Mouse (Mus musculus): ENCODE measurements around the gene Ugt1a8.
A peak's percentile ranks its signal among the peaks of the same experiment; 100 is the strongest.
"Not testable (repeated sequence)": the region's sequence is repeated elsewhere in the genome, so short reads cannot be mapped to it uniquely, and the experiment has no call there.

Gene Ugt1a8

DNA sequence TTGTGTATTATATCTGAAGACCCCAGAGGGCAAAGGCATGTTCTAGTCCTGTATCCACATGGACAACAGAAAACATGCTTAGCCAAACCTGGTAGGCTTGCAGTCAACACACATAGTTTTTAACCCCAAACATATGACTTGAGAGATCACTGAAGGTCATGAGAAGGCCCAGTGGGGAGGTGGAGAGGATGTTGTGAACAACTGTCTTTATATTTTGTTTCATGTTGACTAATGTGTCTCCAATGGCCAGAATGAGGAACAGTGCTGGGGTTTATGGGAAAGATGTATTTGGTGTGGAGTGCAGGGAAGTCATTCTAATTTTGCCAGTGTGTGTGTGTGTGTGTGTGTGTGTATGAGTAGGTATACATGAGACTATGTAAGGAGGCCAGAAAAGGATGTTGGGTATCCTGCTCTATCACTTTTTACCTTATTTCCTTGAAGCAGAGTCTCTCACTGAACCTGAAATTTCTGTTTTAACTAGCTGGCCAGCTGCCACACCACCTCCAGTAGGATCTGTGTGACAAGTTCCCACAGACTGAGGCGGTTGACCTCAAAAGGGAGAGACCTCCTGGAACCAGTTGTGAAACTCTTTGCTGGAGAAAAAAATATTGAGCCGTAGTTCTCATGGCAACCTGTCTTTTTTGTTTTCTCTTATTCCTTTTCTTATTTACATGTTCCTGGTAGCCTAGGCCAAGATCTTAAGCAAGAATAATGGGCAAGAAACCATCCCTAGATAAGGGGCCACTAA is 136.6 kb downstream of the Ugt1a8 start:
- DNase-seq = peak; percentile 81

DNA sequence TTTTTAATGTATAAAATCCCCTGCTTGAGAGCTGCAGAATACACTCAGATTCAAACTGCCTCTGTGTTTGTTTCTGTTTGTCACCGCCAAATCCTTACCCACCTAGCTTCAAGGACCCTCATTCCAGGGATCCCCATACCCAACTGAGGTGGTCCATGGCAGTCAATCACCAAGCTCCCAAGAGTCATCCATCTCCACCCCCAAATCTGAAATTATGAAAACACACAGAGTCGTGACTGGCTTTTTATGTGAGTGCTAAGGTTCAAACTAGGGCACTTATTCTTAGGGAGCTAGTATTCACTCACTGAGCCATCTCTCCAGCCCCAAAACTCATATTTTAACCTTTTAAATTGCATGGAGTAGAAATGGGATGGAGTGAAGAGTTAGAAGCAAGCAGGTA is 137.7 kb downstream of the Ugt1a8 start:
- DNase-seq = not testable (repeated sequence)

DNA sequence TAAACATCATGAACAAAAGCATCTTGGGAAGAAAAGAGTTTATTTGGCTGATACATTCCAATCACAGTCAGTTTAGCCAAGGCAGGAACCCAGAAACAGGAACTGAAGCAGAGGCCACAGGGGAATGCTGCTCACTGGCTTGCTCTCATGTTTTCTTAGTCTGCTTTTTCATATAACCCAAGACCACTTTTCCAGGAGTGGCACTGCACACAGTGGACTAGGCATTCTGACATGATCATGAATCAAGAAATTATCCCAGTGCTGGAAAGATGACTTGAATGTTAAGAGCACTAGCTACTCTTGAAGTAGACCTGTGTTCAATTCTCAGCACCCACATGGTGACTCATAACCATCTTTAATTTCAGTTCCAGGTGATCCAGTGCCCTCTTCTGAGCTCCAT is 138.1 kb downstream of the Ugt1a8 start:
- DNase-seq = peak; percentile 1

DNA sequence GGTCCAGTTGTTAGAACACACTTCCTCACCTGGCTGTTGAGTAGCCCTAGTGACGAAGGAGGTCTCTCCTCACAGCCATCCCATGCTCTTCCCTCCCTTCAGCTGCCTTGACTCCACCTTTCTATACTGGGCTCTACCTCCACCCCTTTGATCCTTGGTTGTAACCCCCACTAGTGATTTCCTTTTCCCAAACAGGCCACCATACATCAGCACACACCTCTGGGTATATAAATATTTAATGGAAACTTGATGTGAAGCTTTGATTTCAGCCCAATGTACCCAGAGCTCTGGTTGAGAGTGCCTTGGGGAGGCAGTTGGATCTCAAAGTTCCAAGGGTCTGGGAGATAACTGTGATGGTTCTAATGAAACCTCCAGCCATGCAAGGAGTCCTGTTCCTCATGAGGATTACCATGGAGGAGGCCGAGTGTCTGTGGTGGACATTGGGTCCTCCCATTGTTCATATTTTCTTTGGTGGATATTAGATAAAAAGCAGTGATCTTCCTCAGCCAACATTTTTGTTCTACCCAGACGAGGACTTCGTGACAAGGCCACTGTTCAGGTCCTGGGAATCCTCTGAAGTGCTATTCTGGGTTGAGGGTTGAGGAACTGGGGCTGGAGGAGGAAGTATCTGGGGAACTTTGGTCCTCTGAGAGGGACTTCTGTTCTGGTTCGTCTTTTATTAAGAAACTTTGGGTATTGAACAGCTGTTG is 139.2 kb downstream of the Ugt1a8 start, which contains the start of gene Mroh2a:
Gene Mroh2a, plus strand, starts transcription at position 317 of the 710 bp plus-strand sequence.
- DNase-seq = peak; percentile 16

DNA sequence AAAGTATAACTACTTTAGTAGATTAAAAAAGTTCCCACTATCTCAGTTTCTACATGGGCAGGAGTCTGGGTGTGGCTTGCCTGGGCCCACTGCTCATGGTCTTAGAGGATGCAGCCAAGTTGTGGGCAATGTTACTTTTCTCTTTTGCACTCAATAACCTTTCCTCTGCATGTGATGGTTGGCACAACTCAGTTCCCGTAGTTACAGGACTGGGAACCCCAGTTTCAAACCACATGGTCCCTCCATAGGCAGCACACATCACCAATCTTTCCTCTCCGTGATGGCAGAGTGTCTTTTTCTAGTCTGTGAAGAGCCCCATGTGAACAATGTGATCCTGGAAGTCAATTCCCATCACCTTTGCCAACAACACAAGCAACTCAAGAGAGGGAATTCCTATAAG is 139.9 kb downstream of the Ugt1a8 start:
- no peak for DNase-seq

DNA sequence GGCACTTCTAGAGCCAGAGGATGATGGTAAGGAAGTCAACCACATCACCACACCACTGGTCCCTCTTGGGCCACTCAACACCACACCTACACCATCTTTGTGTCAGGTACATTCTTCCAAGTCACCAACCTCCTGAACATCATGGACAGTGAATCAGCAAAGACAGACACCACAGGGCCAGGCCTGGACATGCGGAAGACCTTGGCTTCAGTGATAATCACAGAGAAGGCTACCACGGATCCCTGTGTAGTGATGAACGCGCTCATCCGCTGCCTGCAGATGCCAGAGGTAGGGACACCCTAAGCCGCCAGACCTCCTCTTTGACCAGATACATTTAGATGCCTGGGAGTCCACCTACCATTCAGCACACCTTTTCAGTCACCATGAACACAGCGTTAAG is 140.5 kb downstream of the Ugt1a8 start:
- DNase-seq = no peak

DNA sequence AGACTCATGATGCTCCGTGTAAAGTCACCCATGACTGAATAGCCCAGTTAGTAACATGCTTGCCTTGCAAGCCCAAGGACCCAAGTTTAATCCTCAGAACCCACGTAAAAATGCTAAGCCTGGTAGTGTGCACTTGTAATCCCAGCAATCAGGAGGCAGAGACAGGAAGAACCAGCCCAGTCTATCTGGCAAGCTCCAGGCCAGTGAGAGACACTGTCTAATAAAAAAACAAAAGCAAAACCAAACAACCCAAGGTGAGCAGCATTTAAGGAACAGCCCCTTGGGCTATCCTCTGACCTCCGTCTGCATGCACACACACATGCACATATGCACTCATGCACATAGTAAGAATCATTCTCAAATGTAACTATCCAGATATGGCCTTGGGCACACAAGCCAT is 142.0 kb downstream of the Ugt1a8 start:
- DNase-seq = no peak

DNA sequence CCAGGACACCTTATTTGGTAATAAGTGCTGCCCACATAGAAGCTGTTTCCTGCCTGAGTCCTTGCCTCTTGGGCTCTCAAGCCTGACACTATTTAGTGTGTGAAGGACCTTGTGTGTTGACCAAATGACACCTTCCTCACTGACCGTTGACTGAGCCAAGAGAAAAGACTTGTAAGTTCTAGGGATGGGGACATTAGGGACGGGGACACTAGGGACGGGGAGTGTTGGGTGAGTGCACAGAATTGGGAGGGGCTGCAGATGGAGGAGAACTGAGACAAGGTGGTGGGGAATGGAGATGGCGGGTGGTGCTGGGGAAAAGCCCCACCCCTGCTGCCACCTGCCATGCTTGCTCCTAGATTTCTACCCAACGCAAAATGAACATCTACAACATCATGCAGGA is 142.4 kb downstream of the Ugt1a8 start:
- DNase-seq = no peak

DNA sequence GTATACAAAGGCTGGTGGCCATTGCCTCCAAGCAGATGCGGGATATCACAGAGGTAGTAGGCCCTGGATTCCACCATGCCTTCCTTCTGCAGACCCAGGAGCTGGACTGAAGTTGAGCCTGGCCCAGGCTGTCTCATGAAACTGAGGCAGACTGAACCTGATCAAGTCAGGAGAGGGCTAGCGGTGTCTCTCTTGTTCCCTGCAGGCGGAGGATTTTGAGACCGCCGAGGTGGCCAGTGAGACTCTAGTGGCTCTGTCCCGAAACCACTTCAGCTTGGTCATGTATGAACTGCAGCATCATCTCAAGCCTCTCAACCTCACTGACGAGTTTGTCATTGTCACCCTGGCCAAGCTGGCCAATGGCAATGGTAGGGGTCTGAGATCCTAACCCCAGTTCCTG is 142.8 kb downstream of the Ugt1a8 start:
- no peak for DNase-seq

DNA sequence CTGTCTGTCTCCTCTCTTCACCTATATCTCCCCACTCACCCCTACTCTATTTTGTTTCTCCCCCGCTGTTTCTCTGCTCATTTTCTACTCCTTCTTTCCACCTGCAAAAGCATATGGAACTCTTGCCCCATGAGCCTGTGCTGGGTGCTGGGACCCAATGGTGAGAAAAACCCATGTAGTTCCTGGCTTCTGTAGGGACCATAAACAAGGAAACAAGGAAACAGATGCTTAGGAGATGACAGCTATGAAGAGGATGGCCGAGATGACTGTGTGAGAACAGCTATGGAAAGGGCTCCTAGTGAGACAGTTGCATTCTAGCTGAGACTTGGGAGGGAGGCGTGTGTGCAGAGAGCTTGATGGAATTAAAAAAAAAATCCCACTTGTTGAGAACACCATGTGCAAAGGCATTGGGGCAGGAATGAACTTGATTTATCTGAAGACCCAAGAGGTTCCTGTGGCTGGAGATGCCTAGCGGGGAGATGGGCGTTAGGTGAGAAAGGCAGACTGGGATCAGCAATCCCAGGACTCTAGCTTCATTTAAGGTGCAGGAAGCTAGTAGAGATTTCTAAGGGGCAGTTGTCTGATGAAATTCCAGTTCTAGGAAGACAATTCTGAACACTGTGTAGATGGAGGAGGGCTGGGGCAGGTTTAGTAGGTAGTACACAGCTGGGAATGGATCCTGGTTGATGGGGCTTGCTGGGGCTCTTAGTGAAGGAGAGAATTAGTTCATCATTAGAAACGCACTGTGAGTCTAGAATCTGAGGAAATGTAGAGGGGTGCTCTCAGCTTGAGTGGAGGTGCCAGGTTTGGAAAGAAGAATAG is 143.6 kb downstream of the Ugt1a8 start:
- no peak for DNase-seq

DNA sequence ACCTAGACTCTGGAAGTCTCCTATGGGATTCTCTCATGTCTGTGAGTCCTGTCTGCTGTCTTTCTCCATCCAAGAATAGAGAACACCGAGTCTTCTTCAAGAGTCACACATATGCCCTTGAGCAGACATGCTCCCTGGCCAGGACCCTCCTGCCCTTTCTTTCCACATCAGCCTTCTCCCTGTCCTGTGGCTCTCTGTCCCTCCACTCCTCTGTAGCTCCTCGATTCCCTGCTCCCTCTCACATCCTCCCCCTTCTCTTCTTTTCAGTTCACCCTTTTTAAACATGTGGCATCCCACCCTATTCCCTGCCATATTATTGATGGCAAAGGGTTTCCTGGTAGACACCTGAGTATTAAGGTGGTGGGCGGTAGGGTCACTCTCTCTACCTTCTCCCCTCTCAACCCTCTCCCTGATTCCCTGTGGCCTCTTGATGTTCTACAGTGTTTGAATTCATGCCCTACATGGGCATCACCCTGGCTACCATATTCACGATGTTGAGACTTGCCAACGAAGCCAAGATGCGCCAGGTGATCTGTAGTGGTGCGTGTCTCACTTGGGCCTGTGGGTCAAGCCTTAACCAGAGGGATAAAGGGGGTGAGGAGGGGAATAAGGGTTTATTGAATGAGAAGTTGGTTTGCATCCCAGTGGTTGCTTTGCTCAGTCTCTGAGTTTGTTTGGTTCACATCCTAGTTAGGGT is 144.3 kb downstream of the Ugt1a8 start:
- DNase-seq = no peak

DNA sequence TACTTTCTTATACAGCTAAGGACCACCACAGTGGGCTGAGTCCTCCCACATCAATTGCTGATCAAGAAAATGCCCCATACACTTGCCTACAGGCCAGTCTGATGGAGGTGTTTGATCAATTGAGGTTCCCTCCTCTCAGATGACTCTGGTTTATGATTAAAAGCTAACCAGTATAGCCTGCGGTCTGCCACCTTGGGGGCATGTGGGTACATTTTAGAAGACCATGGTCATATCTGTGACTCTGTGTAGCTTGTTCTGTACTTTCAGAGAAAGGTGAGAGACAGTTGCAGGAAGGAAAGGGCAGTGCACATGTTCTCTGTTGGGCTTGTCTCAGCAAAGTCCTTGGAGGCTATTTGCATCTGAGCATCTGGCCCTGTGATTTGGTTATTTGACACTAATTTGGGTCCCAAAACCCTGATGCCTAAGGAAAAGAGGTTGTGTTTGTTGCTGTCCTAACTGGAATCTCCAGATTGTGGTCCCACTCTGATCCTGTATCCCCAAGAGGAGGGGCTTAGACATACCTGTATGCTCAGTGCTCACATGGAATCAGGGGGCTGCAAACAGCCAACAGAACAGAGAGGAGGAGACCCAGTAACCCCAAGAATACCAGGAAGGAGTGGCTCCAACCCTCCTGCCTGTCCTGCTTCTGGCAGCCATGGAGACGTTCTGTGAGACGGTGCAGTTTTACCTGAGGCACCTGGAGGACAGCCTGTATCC is 145.2 kb downstream of the Ugt1a8 start:
- DNase-seq = no peak

DNA sequence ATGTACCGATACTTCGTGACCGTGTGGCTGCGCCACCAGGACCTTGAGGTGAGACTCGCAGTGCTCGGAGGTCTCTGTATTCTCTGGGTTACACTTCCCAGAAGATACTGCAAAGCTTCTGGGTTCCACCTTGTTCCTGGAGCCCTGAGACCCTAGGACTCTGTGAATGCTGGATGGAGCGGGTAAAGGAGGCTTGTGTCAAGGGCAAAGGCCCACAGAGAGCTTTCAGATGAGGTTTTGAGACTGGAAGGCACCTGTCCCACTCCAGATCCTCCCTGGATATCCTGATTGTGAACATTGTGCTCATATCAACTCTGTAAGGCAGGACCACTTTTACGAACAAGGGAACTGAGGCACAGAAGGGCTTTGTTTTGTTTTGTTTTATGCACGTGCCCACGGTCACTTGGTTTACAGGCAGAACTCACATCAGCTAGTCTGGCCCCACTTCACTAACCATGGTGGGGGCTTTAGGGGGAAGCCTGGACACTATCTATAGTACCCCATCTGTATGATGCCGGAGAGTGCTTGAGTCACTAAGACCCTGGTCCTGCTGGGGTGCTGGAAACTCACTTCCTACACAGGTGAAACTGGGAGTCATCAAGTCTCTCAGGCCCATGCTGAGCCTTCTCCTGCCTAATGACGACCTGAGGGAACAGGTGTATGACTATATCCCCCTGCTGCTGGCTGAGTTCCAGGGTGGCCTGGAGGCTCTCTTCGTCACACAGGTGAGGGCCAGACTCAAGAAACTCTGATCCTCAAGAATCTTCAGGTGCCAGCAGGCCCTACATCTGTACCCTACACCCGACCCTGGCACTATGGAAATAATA is 146.0 kb downstream of the Ugt1a8 start:
- DNase-seq = no peak

DNA sequence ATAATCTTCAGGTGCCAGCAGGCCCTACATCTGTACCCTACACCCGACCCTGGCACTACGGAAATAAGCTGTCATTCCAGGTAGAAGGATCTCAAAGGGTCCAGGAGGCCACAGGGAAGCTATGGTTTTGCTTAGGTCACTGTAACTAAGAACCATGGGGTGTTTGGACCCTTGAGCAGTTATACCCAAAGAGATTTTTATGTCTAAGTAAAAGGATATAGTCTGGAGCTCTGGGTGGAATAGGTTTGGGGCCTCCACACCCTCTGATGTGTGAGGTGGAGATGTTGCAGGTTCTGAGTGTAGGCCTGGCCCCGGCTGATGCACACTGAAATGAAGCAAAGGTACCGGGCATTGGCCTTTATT is 146.6 kb downstream of the Ugt1a8 start:
- DNase-seq = no peak

DNA sequence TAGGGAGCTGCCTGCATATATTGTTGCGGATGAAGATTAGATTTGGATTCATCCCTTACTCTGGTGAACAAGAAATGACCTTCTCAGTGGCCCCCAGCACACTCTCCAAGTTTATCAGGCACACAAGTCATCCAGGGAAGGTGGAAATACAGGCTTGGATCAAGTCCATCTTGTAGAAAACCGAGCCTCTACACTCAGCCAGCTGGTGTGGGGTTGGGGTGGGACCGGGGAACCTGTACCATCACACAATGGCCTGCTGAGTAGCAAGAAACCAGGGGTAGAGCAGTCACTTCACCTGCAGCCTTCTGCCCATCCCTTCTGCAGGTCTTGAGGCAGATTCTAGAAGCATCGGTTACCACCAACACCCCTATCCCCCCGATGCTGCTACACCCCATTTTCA is 147.0 kb downstream of the Ugt1a8 start:
- DNase-seq = no peak

DNA sequence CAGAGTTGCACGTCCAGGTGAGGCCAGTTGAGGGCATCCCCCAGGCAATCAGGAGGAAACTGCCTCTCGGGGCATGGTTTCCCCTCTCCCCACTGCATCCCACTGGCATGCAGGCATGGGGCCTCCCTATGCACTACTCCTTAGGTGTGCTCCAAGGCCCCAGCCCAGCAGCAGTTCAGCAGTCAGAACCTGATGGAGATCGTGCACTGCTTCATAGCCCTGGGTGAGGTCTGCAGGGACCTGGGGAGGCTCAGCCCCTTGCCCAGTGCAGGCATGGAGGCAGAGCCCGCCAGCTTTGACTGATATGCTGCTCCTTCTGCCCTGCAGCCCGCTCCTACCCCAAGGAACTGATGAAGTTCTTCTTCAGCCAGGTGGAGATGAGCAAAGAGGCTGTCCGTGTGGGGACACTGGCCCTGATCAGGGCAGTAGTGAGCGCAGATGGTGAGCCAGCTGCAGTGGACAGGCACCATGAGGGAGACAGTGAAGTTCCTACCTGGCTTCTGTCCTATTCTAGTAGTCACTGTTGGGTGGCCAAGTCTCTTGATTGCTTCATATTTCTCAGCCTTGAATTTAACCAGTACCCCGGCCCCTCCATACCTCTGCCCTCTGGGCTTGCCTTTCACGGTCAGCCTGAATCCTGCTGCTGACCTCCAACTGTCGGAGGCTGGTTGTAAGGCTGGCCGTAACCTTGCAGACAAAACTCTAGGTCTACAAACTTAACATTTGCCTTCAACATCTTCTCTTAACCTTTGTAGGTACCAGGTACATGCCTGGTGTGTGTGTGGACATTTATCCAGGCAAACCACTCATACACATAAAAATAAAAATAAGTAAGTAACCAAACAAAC is 147.7 kb downstream of the Ugt1a8 start:
- no peak for DNase-seq

DNA sequence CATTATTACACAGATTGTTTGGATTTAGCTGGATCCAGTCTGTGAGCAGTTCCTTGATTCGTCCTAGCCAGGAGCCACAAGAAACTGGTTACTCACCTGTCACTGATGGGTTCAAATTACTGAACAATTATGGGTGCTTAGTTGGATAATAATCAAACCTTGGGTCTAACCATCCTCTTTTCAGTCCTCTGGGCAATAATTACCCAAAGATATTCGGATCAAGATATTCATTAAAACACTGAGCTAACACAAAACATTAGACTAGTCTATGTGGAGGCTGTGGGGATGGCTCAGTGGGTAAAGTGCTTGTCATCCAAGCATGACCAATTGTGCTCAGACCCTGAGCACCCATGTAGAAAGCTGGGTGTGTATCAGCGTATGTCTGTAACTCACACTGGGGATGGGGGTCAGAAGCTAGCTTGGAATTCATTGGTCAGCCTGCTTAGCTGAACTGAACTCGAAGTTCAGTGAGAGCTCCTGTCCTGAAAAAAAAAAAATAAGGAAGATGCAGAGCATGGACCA is 148.3 kb downstream of the Ugt1a8 start:
- no peak for DNase-seq

DNA sequence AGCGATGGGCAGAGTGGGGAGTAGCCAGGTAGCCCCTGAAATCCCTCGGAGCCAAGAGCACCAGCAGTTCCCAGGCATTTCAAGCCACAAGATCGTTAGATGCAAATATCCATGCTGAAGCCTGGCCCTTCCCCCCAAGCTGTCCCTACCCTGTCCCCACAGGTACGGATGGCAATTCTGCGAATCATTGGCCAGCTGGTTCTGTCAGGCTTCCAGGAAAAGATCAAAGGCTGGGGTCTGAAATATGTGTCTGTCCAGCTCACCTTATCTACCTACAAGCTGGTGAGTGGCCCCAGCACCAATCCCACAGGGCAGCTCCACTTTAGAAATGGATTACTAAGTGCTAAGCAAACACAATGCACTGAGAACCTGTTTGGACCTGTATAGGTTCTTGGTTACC is 149.7 kb downstream of the Ugt1a8 start:
- DNase-seq = peak; percentile 48

DNA sequence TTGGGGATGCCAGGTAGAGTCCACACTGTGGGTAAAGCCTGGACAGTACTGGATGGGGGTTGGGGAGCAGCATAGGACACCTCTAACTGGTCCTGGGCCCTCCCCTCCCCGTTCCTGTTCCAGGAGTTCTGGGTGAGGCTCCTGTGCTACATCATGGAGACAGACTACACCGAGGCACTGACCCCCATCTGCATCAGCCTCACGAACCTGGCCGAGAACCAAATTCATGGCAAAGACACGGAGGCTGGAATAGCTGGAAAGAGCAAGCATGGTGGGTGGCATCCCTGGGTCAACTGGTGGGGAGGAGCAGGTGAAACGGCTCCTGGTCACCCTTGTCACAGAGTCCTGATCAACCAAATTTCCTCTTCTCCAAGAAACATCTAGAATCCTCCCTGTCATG is 151.2 kb downstream of the Ugt1a8 start:
- DNase-seq = no peak

DNA sequence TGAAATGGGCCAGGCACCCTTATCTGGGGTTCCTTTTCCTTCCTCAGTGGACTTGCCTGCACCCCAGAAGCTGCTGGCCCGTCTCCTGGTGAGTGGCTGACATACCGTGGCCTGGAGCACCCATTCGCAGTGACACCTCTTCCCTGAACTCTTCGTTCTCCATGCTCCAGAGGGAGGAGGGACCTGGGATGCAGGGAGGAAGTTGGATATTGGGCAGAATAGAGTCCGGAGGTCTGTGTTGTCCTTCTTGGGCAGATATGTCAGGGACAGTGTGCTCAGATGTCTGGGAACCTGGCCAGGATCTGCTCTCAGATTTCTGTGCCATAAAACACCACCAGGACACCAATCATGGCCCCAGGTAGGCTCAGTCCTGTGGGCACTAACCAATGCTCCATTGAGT is 152.5 kb downstream of the Ugt1a8 start:
- no peak for DNase-seq
